Mouse (Mus musculus) heart, embryonic 12.5 days (tissue): ENCODE results near the gene Rsph6a. TPM values are rescaled to one million over a fixed set of nuclear protein-coding genes. Genes with fewer than 3 reads are reported as not detected.
"Not testable (repeated sequence)": the region's sequence is repeated elsewhere in the genome, so short reads cannot be mapped to it uniquely, and the experiment has no call there.

Source experiments
- ATAC-seq: fragments of 200-750 bp; cut with Nextera tagmentation; 2 replicates; pipeline ENCODE4 v1.8.0; 2017; ENCODE audit warnings: moderate TSS enrichment, moderate library complexity; ENCODE audit not compliant: insufficient number of reproducible peaks, low FRiP score
- H3K27ac ChIP-seq: fragments of 300-500 bp; sonication (generic); 2 replicates; pipeline ENCODE4 v1.5.1; 2016; ENCODE audit warnings: mild to moderate bottlenecking, moderate library complexity; ENCODE audit not compliant: poor library complexity, severe bottlenecking
- H3K27me3 ChIP-seq: fragments of 300-500 bp; sonication (generic); replicated peaks from 2 replicates; pipeline ENCODE4 v1.6.1; 2016; ENCODE audit warnings: mild to moderate bottlenecking, moderate library complexity
- H3K36me3 ChIP-seq: fragments of 300-500 bp; sonication (generic); 2 replicates; pipeline ENCODE4 v1.6.1; 2016; ENCODE audit warnings: mild to moderate bottlenecking, moderate library complexity
- H3K4me1 ChIP-seq: fragments of 300-500 bp; sonication (generic); replicated peaks from 2 replicates; pipeline ENCODE4 v1.6.1; 2016; ENCODE audit warnings: mild to moderate bottlenecking
- H3K4me2 ChIP-seq: fragments of 300-500 bp; sonication (generic); 2 replicates; pipeline ENCODE4 v1.6.1; 2016; ENCODE audit warnings: mild to moderate bottlenecking, moderate library complexity
- H3K4me3 ChIP-seq: fragments of 300-500 bp; sonication (generic); 2 replicates; pipeline ENCODE4 v1.5.1; 2016; ENCODE audit warnings: mild to moderate bottlenecking
- H3K9ac ChIP-seq: fragments of 300-500 bp; sonication (generic); 2 replicates; pipeline ENCODE4 v1.6.1; 2016; ENCODE audit warnings: mild to moderate bottlenecking, moderate library complexity
- H3K9me3 ChIP-seq: fragments of 300-500 bp; sonication (generic); replicated peaks from 2 replicates; pipeline ENCODE4 v1.6.1; 2016; ENCODE audit warnings: mild to moderate bottlenecking, moderate library complexity
- WGBS: fragments of 180-500 bp; shearing (Covaris S2); methylation state at CpG from one replicate; pipeline ENCODE4 v1.1.7; 2016; 5-methylcytosine and 5-hydroxymethylcytosine counted together
- polyA plus RNA-seq: library from polyadenylated mRNA; unstranded; fragments of >200 nt; fragmentation: Nextera tagmentation; extraction: Ambion mirVana; gene quantifications from 2 replicates; pipeline ENCODE4 v1.2.1, GENCODE M21; 2016

Gene Rsph6a
- polyA plus RNA-seq, 1 experiment from 2014 or later, result not detected

- WGBS, result 46% methylated on average over 14 of the region's 14 CpGs
- ATAC-seq, result no peak
Observed at GRCm38 (mm10) chr7:19067935-19068334, 13.4 kb downstream of the Rsph6a start.

GRCm38 (mm10) chr7:19068707-19069106, 14.2 kb downstream of the Rsph6a start:
- peaks cover 10% of the 10 kb centered on the region; the same call in 1 of the 2 replicates for H3K9me3 ChIP-seq
- WGBS, result 3% methylated on average over 2 of the region's 2 CpGs

More at GRCm38 (mm10) chr7:19067935-19068334, 13.4 kb downstream of the Rsph6a start:
- Histone ChIP-seq H3K4me1 (no peaks in the 10 kb centered on the region), H3K9ac (no peak overlapping the region), H3K27ac (no peak overlapping the region), H3K9me3 (peaks cover 10% of the 10 kb centered on the region; the same call in 1 of the 2 replicates), H3K36me3 (no peaks in the 10 kb centered on the region), H3K4me3 (no peak overlapping the region), H3K27me3 (peaks cover 49% of the 10 kb centered on the region), H3K4me2 (no peak overlapping the region)

GRCm38 (mm10) chr7:19069500-19069899, 15.0 kb downstream of the Rsph6a start:
- no peaks in the 10 kb centered on the region for H3K36me3 ChIP-seq
- no peak overlapping the region for H3K4me3 ChIP-seq
- no peak for ATAC-seq
- no peak overlapping the region for H3K4me2 ChIP-seq
- no peak overlapping the region for H3K27ac ChIP-seq
- H3K9ac ChIP-seq, result no peak overlapping the region
- no peaks in the 10 kb centered on the region for H3K4me1 ChIP-seq
- H3K27me3 ChIP-seq, result peaks cover 39% of the 10 kb centered on the region
- peaks cover 10% of the 10 kb centered on the region; the same call in 1 of the 2 replicates for H3K9me3 ChIP-seq
- 49% methylated on average over 3 of the region's 3 CpGs for WGBS

More at GRCm38 (mm10) chr7:19068707-19069106, 14.2 kb downstream of the Rsph6a start:
- Histone ChIP-seq H3K4me1 (no peaks in the 10 kb centered on the region), H3K27ac (no peak overlapping the region), H3K4me3 (no peak overlapping the region), H3K36me3 (no peaks in the 10 kb centered on the region), H3K27me3 (peaks cover 47% of the 10 kb centered on the region), H3K9ac (no peak overlapping the region), H3K4me2 (no peak overlapping the region)
- no peak for ATAC-seq

- H3K27me3 ChIP-seq, result peaks cover 24% of the 10 kb centered on the region
- not testable (repeated sequence) for H3K4me2 ChIP-seq, H3K9ac ChIP-seq, H3K4me1 ChIP-seq, H3K4me3 ChIP-seq, ATAC-seq, H3K27ac ChIP-seq, H3K9me3 ChIP-seq, H3K36me3 ChIP-seq
- WGBS, result 53% methylated on average over 3 of the region's 3 CpGs
Observed at GRCm38 (mm10) chr7:19071024-19071423, 16.5 kb downstream of the Rsph6a start.

GRCm38 (mm10) chr7:19073504-19073903, 19.0 kb downstream of the Rsph6a start:
- no peak overlapping the region for H3K9ac ChIP-seq
- H3K4me1 ChIP-seq, result peaks cover 24% of the 10 kb centered on the region
- no peak overlapping the region for H3K4me3 ChIP-seq
- no peak overlapping the region for H3K27ac ChIP-seq
- H3K9me3 ChIP-seq, result no peaks in the 10 kb centered on the region; the same call in 1 of the 2 replicates
- ATAC-seq, result no peak
- WGBS, result 72% methylated on average over 9 of the region's 9 CpGs
- H3K36me3 ChIP-seq, result peaks cover 7% of the 10 kb centered on the region
- H3K4me2 ChIP-seq, result no peak overlapping the region
- H3K27me3 ChIP-seq, result no peaks in the 10 kb centered on the region

GRCm38 (mm10) chr7:19074494-19074893, 20.0 kb downstream of the Rsph6a start:
- Histone ChIP-seq H3K9me3 (no peaks in the 10 kb centered on the region; the same call in 1 of the 2 replicates), H3K4me3 (no peak overlapping the region), H3K27ac (no peak overlapping the region), H3K27me3 (no peaks in the 10 kb centered on the region), H3K4me2 (no peak overlapping the region), H3K36me3 (peaks cover 17% of the 10 kb centered on the region), H3K9ac (no peak overlapping the region), H3K4me1 (peaks cover 30% of the 10 kb centered on the region)
- 87% methylated on average over 6 of the region's 6 CpGs for WGBS
- no peak for ATAC-seq

GRCm38 (mm10) chr7:19075231-19075630, 20.7 kb downstream of the Rsph6a start:
- no peak overlapping the region for H3K27ac ChIP-seq
- H3K4me3 ChIP-seq, result peak overlapping the region; percentile 34
- peaks cover 24% of the 10 kb centered on the region for H3K36me3 ChIP-seq
- H3K4me1 ChIP-seq, result peaks cover 34% of the 10 kb centered on the region
- no peak for ATAC-seq
- WGBS, result 50% methylated on average over 5 of the region's 5 CpGs
- 0 out of 2 replicates have a peak overlapping the region, but pooled peaks have one; percentile 43 for H3K9ac ChIP-seq
- H3K9me3 ChIP-seq, result no peaks in the 10 kb centered on the region; the same call in 1 of the 2 replicates
- H3K27me3 ChIP-seq, result no peaks in the 10 kb centered on the region
- peak overlapping the region; percentile 95 for H3K4me2 ChIP-seq

DNA sequence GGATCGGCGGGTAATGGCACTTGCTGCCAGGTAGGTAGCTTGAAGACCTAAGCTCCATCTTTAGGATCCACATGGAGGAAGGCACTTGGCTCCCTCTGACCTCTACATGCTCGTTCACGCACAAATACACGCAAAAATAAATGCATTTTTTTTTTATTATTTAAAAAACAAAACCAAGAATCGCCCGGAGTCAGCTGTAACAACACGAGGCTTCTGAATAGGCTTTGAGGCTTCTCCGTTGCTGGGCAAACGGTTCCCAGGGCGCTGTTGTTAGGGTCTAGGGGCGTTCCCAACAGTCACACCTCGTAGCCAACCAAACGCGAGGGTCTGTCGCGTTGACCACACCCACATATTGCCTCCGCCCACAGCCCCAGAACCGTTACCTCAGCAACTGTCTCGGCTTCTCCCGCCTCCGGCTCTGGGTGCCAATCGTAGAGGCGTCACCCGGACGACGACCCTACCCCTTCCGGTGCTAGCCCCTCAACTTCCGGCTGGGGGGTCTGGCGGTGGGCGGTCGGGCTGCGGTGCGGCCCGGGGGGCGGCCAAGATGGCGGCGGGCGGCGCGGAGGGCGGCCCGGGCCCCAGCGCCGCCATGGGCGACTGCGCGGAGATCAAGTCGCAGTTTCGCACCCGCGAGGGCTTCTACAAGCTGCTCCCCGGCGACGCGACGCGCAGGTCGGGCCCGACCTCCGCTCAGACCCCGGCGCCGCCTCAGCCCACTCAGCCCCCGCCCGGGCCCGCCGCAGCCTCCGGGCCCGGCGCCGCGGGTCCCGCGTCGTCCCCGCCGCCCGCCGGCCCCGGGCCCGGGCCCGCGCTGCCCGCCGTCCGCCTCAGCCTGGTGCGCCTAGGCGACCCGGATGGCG, 21.5 kb downstream of the Rsph6a start, which contains the start of gene Dmwd:
Dmwd (plus strand) TSS at position 505 of the 863 bp plus-strand sequence.
- peak within 1 kb of the TSS; percentile 81 for H3K27ac ChIP-seq
- peak within 1 kb of the TSS; percentile 99 for H3K4me3 ChIP-seq
- no peaks in the 10 kb centered on the region; the same call in 1 of the 2 replicates for H3K9me3 ChIP-seq
- H3K27me3 ChIP-seq, result no peaks in the 10 kb centered on the region
- ATAC-seq, result peak; percentile 97
- peak within 1 kb of the TSS; percentile 99 for H3K9ac ChIP-seq
- H3K4me1 ChIP-seq, result peaks cover 35% of the 10 kb centered on the region
- 1% methylated on average over 91 of the region's 91 CpGs for WGBS
- H3K36me3 ChIP-seq, result peaks cover 31% of the 10 kb centered on the region
- peak within 1 kb of the TSS; percentile 95 for H3K4me2 ChIP-seq

- Histone ChIP-seq H3K9me3 (no peaks in the 10 kb centered on the region; the same call in 1 of the 2 replicates), H3K36me3 (peaks cover 38% of the 10 kb centered on the region), H3K4me3 (peak overlapping the region; percentile 99), H3K27ac (peak overlapping the region; percentile 81), H3K9ac (peak overlapping the region; percentile 99), H3K27me3 (no peaks in the 10 kb centered on the region), H3K4me2 (peak overlapping the region; percentile 95), H3K4me1 (peaks cover 41% of the 10 kb centered on the region)
- under 1% methylated on average over 22 of the region's 22 CpGs for WGBS
- ATAC-seq, result no peak
Observed at GRCm38 (mm10) chr7:19076586-19076991, 22.1 kb downstream of the Rsph6a start.

GRCm38 (mm10) chr7:19077761-19078160, 23.3 kb downstream of the Rsph6a start:
- H3K4me1 ChIP-seq, result peaks cover 53% of the 10 kb centered on the region
- peaks cover 49% of the 10 kb centered on the region for H3K36me3 ChIP-seq
- H3K9me3 ChIP-seq, result no peaks in the 10 kb centered on the region; the same call in 1 of the 2 replicates
- no peaks in the 10 kb centered on the region for H3K27me3 ChIP-seq
- peak overlapping the region; percentile 99 for H3K4me3 ChIP-seq
- peak overlapping the region; percentile 95 for H3K4me2 ChIP-seq
- peak overlapping the region; percentile 99 for H3K9ac ChIP-seq
- no peak overlapping the region; the same call in 1 of the 2 replicates for H3K27ac ChIP-seq
- ATAC-seq, result no peak
- WGBS, result 69% methylated on average over 14 of the region's 14 CpGs

DNA sequence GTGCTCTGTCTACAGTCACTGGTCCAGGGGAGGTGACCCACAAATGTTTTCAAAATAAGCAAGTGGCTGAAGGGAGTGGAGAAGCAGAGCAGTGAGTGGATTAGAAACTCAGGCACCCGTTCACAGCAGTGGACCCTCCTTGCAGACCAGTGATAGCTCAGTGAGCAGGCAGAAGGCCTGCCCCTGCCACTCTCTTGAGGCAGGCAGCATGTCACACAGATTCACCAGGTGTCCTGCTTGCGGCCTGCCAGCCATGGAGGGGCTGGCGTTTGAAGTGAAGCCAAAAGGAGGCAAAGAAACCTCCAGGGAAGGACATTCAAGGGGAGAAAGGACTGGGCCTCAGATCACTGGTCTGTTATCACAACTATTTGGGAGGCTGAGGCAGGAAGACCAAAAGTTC, 24.2 kb downstream of the Rsph6a start:
- Histone ChIP-seq H3K9ac (no peak overlapping the region), H3K4me2 (no peak overlapping the region), H3K36me3 (peaks cover 54% of the 10 kb centered on the region), H3K27me3 (no peaks in the 10 kb centered on the region), H3K4me3 (no peak overlapping the region), H3K9me3 (no peaks in the 10 kb centered on the region; the same call in 1 of the 2 replicates), H3K27ac (no peak overlapping the region), H3K4me1 (peaks cover 62% of the 10 kb centered on the region)
- ATAC-seq, result no peak
- 74% methylated on average over 3 of the region's 3 CpGs for WGBS
